Mouse (Mus musculus) MEL (cell line): ENCODE measurements around the gene Irs2. TPM values are rescaled to one million over a fixed set of nuclear protein-coding genes. Genes with fewer than 3 reads are reported as not detected.

Source experiments
- DNase-seq: peaks from one replicate; pipeline ENCODE4 v3.0.0; 2011; ENCODE audit warnings: low read depth, low spot score
- H3K27ac ChIP-seq: 2 replicates; pipeline ENCODE4 v1.5.1; 2012; ENCODE audit warnings: low read depth, mild to moderate bottlenecking, control low read depth, low read length, moderate library complexity; ENCODE audit not compliant: control insufficient read depth
- H3K27me3 ChIP-seq, 2 experiments: fragments of 150-350 bp in 1 of 2; sonication (generic) in 1 of 2; 2 replicates each; pipeline ENCODE4 v1.6.1; 2012; ENCODE audit warnings: low read length in 2 of 2, mild to moderate bottlenecking in 2 of 2, improper control_type of control experiment in 1 of 2, moderate library complexity in 1 of 2; ENCODE audit not compliant: insufficient read depth in 2 of 2, control insufficient read depth in 1 of 2
- H3K36me3 ChIP-seq, 2 experiments: 2 replicates each; pipeline ENCODE4 v1.6.1; 2012 to 2014; ENCODE audit warnings: low read length in 2 of 2, improper control_type of control experiment in 1 of 2, inconsistent platforms in 1 of 2, mild to moderate bottlenecking in 1 of 2; ENCODE audit not compliant: insufficient read depth in 2 of 2, control insufficient read depth in 1 of 2
- H3K4me1 ChIP-seq, 2 experiments: fragments of 150-350 bp in 1 of 2; sonication (generic) in 1 of 2; 2 replicates each; pipeline ENCODE4 v1.6.1; 2012; ENCODE audit warnings: low read length in 2 of 2, improper control_type of control experiment in 1 of 2, mild to moderate bottlenecking in 1 of 2; ENCODE audit not compliant: insufficient read depth in 2 of 2, control insufficient read depth in 1 of 2
- H3K4me3 ChIP-seq, 2 experiments: fragments of 150-350 bp in 1 of 2; sonication (generic) in 1 of 2; 2 replicates each; pipeline ENCODE4 v1.5.1; 2012; ENCODE audit warnings: low read depth in 2 of 2, low read length in 2 of 2, mild to moderate bottlenecking in 2 of 2, moderate library complexity in 2 of 2, control low read depth in 1 of 2, improper control_type of control experiment in 1 of 2; ENCODE audit not compliant: control insufficient read depth in 1 of 2, insufficient read depth in 1 of 2
- H3K79me2 ChIP-seq: 2 replicates; pipeline ENCODE4 v1.6.1; 2012; ENCODE audit warnings: mild to moderate bottlenecking, low read length, moderate library complexity; ENCODE audit not compliant: control insufficient read depth, poor library complexity, insufficient read depth
- H3K9ac ChIP-seq: 2 replicates; pipeline ENCODE4 v1.6.1; 2012; ENCODE audit warnings: low read depth, mild to moderate bottlenecking, control low read depth, low read length, moderate library complexity; ENCODE audit not compliant: control insufficient read depth, poor library complexity, severe bottlenecking
- H3K9me3 ChIP-seq: fragments of 150-350 bp; sonication (generic); replicated peaks from 2 replicates; pipeline ENCODE4 v1.6.1; 2012; ENCODE audit warnings: mild to moderate bottlenecking, low read length, improper control_type of control experiment, moderate library complexity; ENCODE audit not compliant: insufficient read depth
- CHD1 ChIP-seq: IDR thresholded peaks from 2 replicates; pipeline ENCODE4 v1.6.1; 2012; ENCODE audit warnings: low read depth, mild to moderate bottlenecking, inconsistent platforms, low read length, improper control_type of control experiment
- CHD2 ChIP-seq: IDR thresholded peaks from 2 replicates; pipeline ENCODE4 v1.6.1; 2011; ENCODE audit warnings: low read length, improper control_type of control experiment
- CTCF ChIP-seq, 3 experiments: IDR thresholded peaks in 2 of 3; conservative IDR thresholded peaks in 1 of 3; 2 replicates each; pipeline ENCODE4 v1.5.1; 2011 to 2012; ENCODE audit warnings: low read length in 3 of 3, low read depth in 2 of 3, mild to moderate bottlenecking in 2 of 3, improper control_type of control experiment in 1 of 3, inconsistent platforms in 1 of 3, mixed read lengths in 1 of 3, moderate library complexity in 1 of 3; ENCODE audit not compliant: control insufficient read depth in 1 of 3, insufficient read depth in 1 of 3, poor library complexity in 1 of 3, severe bottlenecking in 1 of 3
- ELF1 ChIP-seq: IDR thresholded peaks from 2 replicates; pipeline ENCODE4 v1.6.1; 2014; ENCODE audit warnings: low read depth, mild to moderate bottlenecking, inconsistent platforms, low read length, improper control_type of control experiment, moderate library complexity
- ETS1 ChIP-seq: IDR thresholded peaks from 2 replicates; pipeline ENCODE4 v1.6.1; 2012; ENCODE audit warnings: low read depth, mild to moderate bottlenecking, inconsistent platforms, low read length, improper control_type of control experiment, moderate library complexity
- GATA1 ChIP-seq: IDR thresholded peaks from 2 replicates; pipeline ENCODE4 v1.6.1; 2011; ENCODE audit warnings: low read depth, low read length, improper control_type of control experiment
- HCFC1 ChIP-seq: IDR thresholded peaks from 2 replicates; pipeline ENCODE4 v1.6.1; 2012; ENCODE audit warnings: low read depth, mild to moderate bottlenecking, inconsistent platforms, low read length, improper control_type of control experiment, moderate library complexity
- JUND ChIP-seq: IDR thresholded peaks from 2 replicates; pipeline ENCODE4 v1.6.1; 2011; ENCODE audit warnings: low read depth, mild to moderate bottlenecking, improper control_type of control experiment, low read length
- MAFK ChIP-seq: IDR thresholded peaks from 2 replicates; pipeline ENCODE4 v1.6.1; 2011; ENCODE audit warnings: low read depth, mild to moderate bottlenecking, low read length, improper control_type of control experiment, borderline replicate concordance
- MAX ChIP-seq: IDR thresholded peaks from 2 replicates; pipeline ENCODE4 v1.6.1; 2011; ENCODE audit warnings: low read length, improper control_type of control experiment
- MAZ ChIP-seq: IDR thresholded peaks from 2 replicates; pipeline ENCODE4 v1.6.1; 2012; ENCODE audit warnings: low read depth, mild to moderate bottlenecking, inconsistent platforms, low read length, improper control_type of control experiment
- MXI1 ChIP-seq: IDR thresholded peaks from 2 replicates; pipeline ENCODE4 v1.6.1; 2011; ENCODE audit warnings: mild to moderate bottlenecking, low read depth, low read length, improper control_type of control experiment
- MYB ChIP-seq: IDR thresholded peaks from 2 replicates; pipeline ENCODE4 v1.6.1; 2011; ENCODE audit warnings: mild to moderate bottlenecking, low read depth, low read length, improper control_type of control experiment
- MYC ChIP-seq: IDR thresholded peaks from 2 replicates; pipeline ENCODE4 v1.6.1; 2011; ENCODE audit warnings: low read depth, mild to moderate bottlenecking, low read length, improper control_type of control experiment, moderate library complexity
- NELFE ChIP-seq: IDR thresholded peaks from 2 replicates; pipeline ENCODE4 v1.6.1; 2011; ENCODE audit warnings: low read depth, low read length, improper control_type of control experiment
- NRF1 ChIP-seq: IDR thresholded peaks from 2 replicates; pipeline ENCODE4 v1.6.1; 2014; ENCODE audit warnings: low read depth, mild to moderate bottlenecking, inconsistent platforms, low read length, improper control_type of control experiment, moderate library complexity; ENCODE audit not compliant: poor library complexity, insufficient read depth, severe bottlenecking
- POLR2AphosphoS5 ChIP-seq: IDR thresholded peaks from 2 replicates; pipeline ENCODE4 v1.6.1; 2012; ENCODE audit warnings: low read depth, borderline replicate concordance, mild to moderate bottlenecking, inconsistent platforms, low read length, moderate library complexity, mixed read lengths
- ZKSCAN1 ChIP-seq: IDR thresholded peaks from 2 replicates; pipeline ENCODE4 v1.6.1; 2012; ENCODE audit warnings: low read depth, mild to moderate bottlenecking, inconsistent platforms, low read length, improper control_type of control experiment, moderate library complexity
- ZMIZ1 ChIP-seq: IDR thresholded peaks from 2 replicates; pipeline ENCODE4 v1.6.1; 2012; ENCODE audit warnings: low read depth, mild to moderate bottlenecking, inconsistent platforms, low read length, improper control_type of control experiment, moderate library complexity
- ZNF384 ChIP-seq: IDR thresholded peaks from 2 replicates; pipeline ENCODE4 v1.6.1; 2012; ENCODE audit warnings: low read depth, mild to moderate bottlenecking, inconsistent platforms, low read length, improper control_type of control experiment
- polyA plus RNA-seq, 2 experiments: library from polyadenylated mRNA; stranded (reverse) in 1 of 2; unstranded in 1 of 2; fragments of >175 nt in 1 of 2; fragments of >200 nt in 1 of 2; gene quantifications; 2 replicates each; pipeline versions ENCODE4 v1.2.1 to v1.2.4; 2012; ENCODE audit warnings: low replicate concordance in 2 of 2, low read depth in 1 of 2; ENCODE audit not compliant: insufficient read length in 2 of 2, insufficient read depth in 1 of 2, missing spikeins in 1 of 2
- total RNA-seq: library from RNA; depleted of rRNA; stranded (reverse); fragments of 300-350 nt; gene quantifications from 2 replicates; pipeline ENCODE4 v1.2.3, GENCODE M21; 2012

The Irs2 gene
- total and polyA plus RNA-seq, 3 experiments, result 16.4 to 23.1 TPM; not detected in 1

GRCm38 (mm10) chr8:10939883-10940282, 68.4 kb downstream of the Irs2 start:
- Histone ChIP-seq H3K79me2 (no peaks in the 10 kb centered on the region), H3K4me3 (no peak overlapping the region), H3K9ac (no peak overlapping the region), H3K27me3 (no peaks in the 10 kb centered on the region; a peak in 2 of 4 replicates), H3K4me1 (peaks cover 0 to 4% of the 10 kb centered on the region in 2 experiments; a peak in 1 of 4 replicates), H3K9me3 (no peaks in the 10 kb centered on the region), H3K27ac (no peak overlapping the region), H3K36me3 (no peaks in the 10 kb centered on the region)
- DNase-seq, result no peak
- TF ChIP-seq MAZ (no peak), POLR2AphosphoS5 (no peak), MXI1 (no peak), MAFK (no peak), MAX (no peak), MYB (no peak), MYC (no peak), ZNF384 (no peak), CTCF (IDR thresholded peaks at IDR 0.05 in 2 of 3, conservative IDR thresholded peaks at IDR 0.05 in 1 of 3; ENCODE audit: control insufficient read depth in 1 of 3, insufficient read depth in 1 of 3, low read depth in 2 of 3, low read length in 3 of 3, poor library complexity in 1 of 3, severe bottlenecking in 1 of 3) (no peak), ZMIZ1 (no peak), CHD1 (no peak), JUND (no peak), NRF1 (no peak), ETS1 (no peak)

- Histone ChIP-seq H3K79me2 (no peaks in the 10 kb centered on the region), H3K9me3 (no peaks in the 10 kb centered on the region), H3K4me1 (no peaks in the 10 kb centered on the region), H3K27me3 (no peaks in the 10 kb centered on the region; a peak in 2 of 4 replicates), H3K4me3 (no peak overlapping the region), H3K36me3 (no peaks in the 10 kb centered on the region), H3K27ac (no peak overlapping the region), H3K9ac (no peak overlapping the region)
- TF ChIP-seq MYB (no peak), ZKSCAN1 (no peak), ELF1 (no peak), CHD2 (no peak), MAZ (no peak), HCFC1 (no peak), MAFK (no peak), GATA1 (no peak), NELFE (no peak)
- DNase-seq, result no peak
These were observed 69.0 kb downstream of the Irs2 start for GRCm38 (mm10) chr8:10939210-10939782.
